Mouse (Mus musculus) midbrain, postnatal 0 days (tissue): ENCODE results near the gene Gm20388. TPM values are rescaled to one million over a fixed set of nuclear protein-coding genes. Genes with fewer than 3 reads are reported as not detected.

ENCODE experiments used
- ATAC-seq: fragments of 200-750 bp; cut with Nextera tagmentation; 2 replicates; pipeline ENCODE4 v1.8.0; 2017; ENCODE audit warnings: moderate number of reproducible peaks, mild to moderate bottlenecking, moderate TSS enrichment, moderate library complexity; ENCODE audit not compliant: low FRiP score
- DNase-seq: peaks from one replicate; pipeline ENCODE4 v3.0.0-alpha.2; 2015; ENCODE audit warnings: low spot score
- H3K27ac ChIP-seq: fragments of 300-500 bp; sonication (generic); 2 replicates; pipeline ENCODE4 v1.5.1; 2014; ENCODE audit warnings: low read depth, mild to moderate bottlenecking, low read length, mixed read lengths
- H3K27me3 ChIP-seq: fragments of 300-500 bp; sonication (generic); 2 replicates; pipeline ENCODE4 v1.6.1; 2014; ENCODE audit warnings: low read length, control low read depth, mixed read lengths; ENCODE audit not compliant: insufficient read depth
- H3K36me3 ChIP-seq: fragments of 300-500 bp; sonication (generic); 2 replicates; pipeline ENCODE4 v1.6.1; 2014; ENCODE audit warnings: low read length, control low read depth, mixed read lengths; ENCODE audit not compliant: insufficient read depth
- H3K4me1 ChIP-seq: fragments of 300-500 bp; sonication (generic); 2 replicates; pipeline ENCODE4 v1.6.1; 2014; ENCODE audit warnings: mild to moderate bottlenecking, control low read depth, antibody characterized with exemption, low read length, mixed read lengths; ENCODE audit not compliant: insufficient read depth
- H3K4me2 ChIP-seq: fragments of 300-500 bp; sonication (generic); 2 replicates; pipeline ENCODE4 v1.6.1; 2014; ENCODE audit warnings: low read depth, mild to moderate bottlenecking, low read length, mixed read lengths; ENCODE audit not compliant: poor library complexity, severe bottlenecking
- H3K4me3 ChIP-seq: fragments of 300-500 bp; sonication (generic); 2 replicates; pipeline ENCODE4 v1.5.1; 2014; ENCODE audit warnings: low read depth, mild to moderate bottlenecking, low read length, moderate library complexity
- H3K9ac ChIP-seq: fragments of 300-500 bp; sonication (generic); replicated peaks from 2 replicates; pipeline ENCODE4 v1.6.1; 2014; ENCODE audit warnings: mild to moderate bottlenecking, low read length, moderate library complexity, mixed read lengths; ENCODE audit not compliant: poor library complexity, severe bottlenecking
- H3K9me3 ChIP-seq: fragments of 300-500 bp; sonication (generic); 2 replicates; pipeline ENCODE4 v1.6.1; 2016; ENCODE audit warnings: low read length, control low read depth
- CTCF ChIP-seq: IDR thresholded peaks from 2 replicates; pipeline ENCODE4 v1.5.1; 2016; ENCODE audit warnings: antibody characterized with exemption, mild to moderate bottlenecking
- WGBS: fragments of 180-500 bp; shearing (Covaris S2); extraction: QIAGEN DNeasy Blood & Tissue Kit; methylation state at CpG from one replicate; pipeline ENCODE4 v1.1.7; 2014; 5-methylcytosine and 5-hydroxymethylcytosine counted together
- polyA plus RNA-seq: library from polyadenylated mRNA; unstranded; fragments of >200 nt; fragmentation: Nextera tagmentation; extraction: Ambion mirVana; gene quantifications from 2 replicates; pipeline ENCODE4 v1.2.1, GENCODE M21; 2015
- total RNA-seq: library from RNA; depleted of rRNA; stranded (reverse); fragments of >200 nt; gene quantifications from 2 replicates; pipeline ENCODE4 v1.2.3, GENCODE M21; 2014

The Gm20388 gene
- total and polyA plus RNA-seq, 2 experiments from 2014 or later, result 74.2 TPM; not detected in 1

DNA sequence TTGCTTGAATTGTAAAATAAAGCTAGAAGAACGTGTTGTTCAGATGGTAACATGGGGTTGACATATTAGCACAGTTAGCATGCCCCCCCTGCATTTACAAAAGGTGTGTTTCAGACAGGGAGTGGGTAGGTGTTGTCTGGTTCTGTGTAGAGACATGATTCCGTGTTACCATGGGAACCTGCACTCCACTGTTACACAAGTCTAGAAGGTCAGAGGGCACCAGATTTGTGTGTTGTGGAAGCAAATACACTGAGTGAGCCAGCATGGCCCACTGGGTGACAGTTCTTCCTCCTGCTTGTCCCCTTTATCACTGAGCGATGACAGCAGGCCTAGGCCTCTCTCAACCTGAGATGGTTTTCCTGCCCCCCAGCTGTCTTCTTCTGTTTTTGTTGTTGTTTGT is 2085.3 kb downstream of the Gm20388 start:
- no peak overlapping the region for H3K27ac ChIP-seq
- WGBS, result 90% methylated on average over 3 of the region's 3 CpGs
- no peak overlapping the region for H3K4me3 ChIP-seq
- TF ChIP-seq CTCF, result no peak
- H3K36me3 ChIP-seq, result peaks cover 46% of the 10 kb centered on the region
- ATAC-seq (no peak), DNase-seq (no peak)
- H3K4me1 ChIP-seq, result no peaks in the 10 kb centered on the region
- H3K9me3 ChIP-seq, result no peaks in the 10 kb centered on the region
- H3K4me2 ChIP-seq, result no peak overlapping the region
- H3K9ac ChIP-seq, result no peak overlapping the region
- H3K27me3 ChIP-seq, result no peaks in the 10 kb centered on the region

DNA sequence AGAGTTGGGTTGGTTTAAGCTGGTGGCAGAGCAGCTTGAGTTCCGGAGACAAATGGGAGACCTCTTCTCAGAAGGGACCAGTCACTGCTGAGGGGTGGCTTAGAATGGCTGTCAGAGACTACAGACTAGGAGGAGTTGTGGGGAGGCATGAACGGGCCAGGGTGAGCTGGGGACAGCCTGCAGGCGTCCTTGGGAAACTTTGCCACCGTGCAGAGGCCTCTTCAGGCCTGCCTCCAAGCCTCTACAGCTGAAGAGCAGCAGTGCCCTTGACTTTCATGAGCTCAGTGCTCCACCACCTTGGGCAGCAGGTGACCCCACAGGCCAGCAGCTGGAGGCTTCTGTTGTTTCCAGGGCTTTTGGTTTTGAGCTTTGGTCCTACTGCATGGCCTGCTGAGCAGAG is 2088.0 kb downstream of the Gm20388 start:
- no peaks in the 10 kb centered on the region for H3K27me3 ChIP-seq
- no peak overlapping the region for H3K9ac ChIP-seq
- no peak overlapping the region for H3K4me3 ChIP-seq
- no peaks in the 10 kb centered on the region for H3K4me1 ChIP-seq
- no peaks in the 10 kb centered on the region for H3K9me3 ChIP-seq
- no peak overlapping the region for H3K4me2 ChIP-seq
- TF ChIP-seq CTCF, result no peak
- no peak for DNase-seq
- H3K27ac ChIP-seq, result no peak overlapping the region
- WGBS, result 85% methylated on average over 4 of the region's 4 CpGs
- peaks cover 56% of the 10 kb centered on the region for H3K36me3 ChIP-seq
- no peak for ATAC-seq

DNA sequence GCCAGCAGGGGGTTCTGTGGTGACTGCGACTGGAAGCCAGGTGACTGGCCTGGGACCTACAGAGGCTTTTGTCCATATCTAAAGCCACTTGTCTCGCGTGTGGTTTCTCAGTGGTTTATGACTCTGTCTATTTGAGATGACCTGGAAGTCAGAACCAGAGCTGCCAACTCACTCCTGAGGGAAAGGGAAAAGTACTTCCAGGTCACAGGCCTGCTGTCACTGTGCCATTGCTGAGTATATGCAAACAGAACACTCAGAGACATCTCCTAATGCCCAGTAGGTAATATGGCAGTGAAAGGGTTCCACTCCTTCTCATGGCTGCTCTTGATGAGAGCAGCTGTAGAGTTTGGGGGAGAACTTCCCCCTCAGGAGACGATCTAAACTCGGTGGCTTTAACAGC is 2088.6 kb downstream of the Gm20388 start:
- WGBS, result 94% methylated on average over 5 of the region's 5 CpGs
- ATAC-seq (no peak), DNase-seq (no peak)
- no peaks in the 10 kb centered on the region for H3K9me3 ChIP-seq
- no peak overlapping the region for H3K4me3 ChIP-seq
- no peaks in the 10 kb centered on the region for H3K27me3 ChIP-seq
- TF ChIP-seq CTCF, result no peak
- no peaks in the 10 kb centered on the region for H3K4me1 ChIP-seq
- H3K9ac ChIP-seq, result no peak overlapping the region
- peaks cover 56% of the 10 kb centered on the region for H3K36me3 ChIP-seq
- H3K4me2 ChIP-seq, result no peak overlapping the region
- no peak overlapping the region for H3K27ac ChIP-seq

DNA sequence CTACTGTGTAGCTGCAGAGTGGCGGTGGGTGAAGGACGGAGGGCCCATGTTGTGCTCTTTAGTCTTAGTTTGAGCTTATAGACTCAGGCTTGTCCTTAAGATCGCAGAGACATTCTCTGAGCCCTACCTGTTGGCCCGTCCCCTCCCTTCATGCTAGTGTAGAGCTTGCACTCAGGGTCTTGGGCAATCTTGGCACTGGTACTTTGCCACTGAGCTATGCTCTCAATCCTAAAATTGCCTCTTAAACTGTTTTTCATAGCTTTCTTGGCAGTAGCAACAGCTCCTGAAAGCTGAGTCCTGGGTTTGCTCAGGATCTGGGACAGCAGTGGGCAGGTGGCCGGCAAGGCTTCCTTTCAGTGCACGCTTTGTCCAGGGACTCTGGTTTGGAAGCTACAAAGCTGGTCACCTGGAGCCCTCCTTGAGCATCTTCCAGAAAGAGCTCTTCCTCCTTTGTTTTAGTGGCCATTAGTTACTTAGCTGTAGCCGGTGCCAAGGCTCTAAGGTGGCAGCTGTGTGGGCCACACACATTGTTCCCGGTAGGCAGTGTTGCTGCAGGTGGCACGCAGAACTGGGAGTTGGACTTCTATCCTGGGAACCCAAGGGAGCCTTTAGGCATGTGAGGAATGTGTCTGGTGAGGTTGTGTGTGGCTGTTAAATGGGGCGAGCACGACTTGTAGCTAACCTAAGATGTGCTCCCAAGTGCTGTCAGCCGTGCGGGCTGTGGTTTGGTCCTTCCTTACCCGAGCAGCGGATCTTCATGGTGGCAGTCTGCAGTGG is 2090.9 kb downstream of the Gm20388 start:
- Histone ChIP-seq H3K4me2 (no peak overlapping the region), H3K9me3 (no peaks in the 10 kb centered on the region), H3K36me3 (peaks cover 59% of the 10 kb centered on the region), H3K9ac (no peak overlapping the region), H3K27ac (no peak overlapping the region), H3K4me3 (no peak overlapping the region), H3K27me3 (no peaks in the 10 kb centered on the region), H3K4me1 (no peaks in the 10 kb centered on the region)
- WGBS, result 92% methylated on average over 15 of the region's 15 CpGs
- ATAC-seq (no peak), DNase-seq (no peak)
- no peak for TF ChIP-seq CTCF

DNA sequence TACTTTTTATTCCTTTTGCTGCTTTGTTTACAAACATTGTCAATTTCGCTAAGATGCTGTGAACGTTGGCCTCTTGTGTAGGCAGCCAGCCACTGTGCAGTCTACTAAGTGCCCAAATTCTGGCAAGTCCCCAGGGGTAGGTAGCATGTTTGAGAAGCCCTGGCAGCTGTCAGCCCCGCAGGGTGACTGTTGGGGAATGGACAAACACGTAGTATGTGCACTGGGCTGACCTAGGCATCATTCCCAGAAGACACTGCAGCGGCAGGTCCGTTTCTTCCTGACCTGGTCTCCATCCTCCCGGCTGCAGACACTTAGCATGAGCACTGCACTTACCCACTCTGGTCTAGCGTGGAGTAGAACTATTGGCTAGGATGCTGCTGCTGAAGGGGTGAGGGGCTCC is 2093.0 kb downstream of the Gm20388 start:
- TF ChIP-seq CTCF, result no peak
- H3K27ac ChIP-seq, result no peak overlapping the region
- H3K36me3 ChIP-seq, result peaks cover 57% of the 10 kb centered on the region
- H3K4me2 ChIP-seq, result no peak overlapping the region
- no peak overlapping the region for H3K9ac ChIP-seq
- DNase-seq, result peak; percentile 39
- no peaks in the 10 kb centered on the region for H3K4me1 ChIP-seq
- no peaks in the 10 kb centered on the region for H3K27me3 ChIP-seq
- no peaks in the 10 kb centered on the region for H3K9me3 ChIP-seq
- ATAC-seq, result no peak
- 80% methylated on average over 8 of the region's 8 CpGs for WGBS
- H3K4me3 ChIP-seq, result no peak overlapping the region

DNA sequence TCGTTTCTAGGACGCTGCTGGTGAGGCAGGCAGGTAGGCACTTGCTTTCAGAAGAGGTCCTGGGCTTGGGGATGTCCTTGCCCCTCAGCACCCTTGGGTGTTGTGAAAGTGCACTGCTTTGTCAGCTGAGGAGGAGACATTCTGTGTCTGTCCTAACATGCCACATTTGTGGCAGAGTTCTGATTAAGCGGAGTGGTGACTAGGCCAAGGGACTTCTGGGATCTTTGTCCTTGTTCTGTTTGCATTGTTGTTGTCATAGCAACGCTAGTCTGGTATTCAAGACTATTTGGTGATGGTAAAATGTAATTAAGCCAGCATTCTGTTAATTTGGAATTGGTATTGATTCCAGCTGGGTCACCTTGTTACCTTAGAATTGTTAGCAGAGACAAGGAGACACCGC is 2093.5 kb downstream of the Gm20388 start:
- 77% methylated on average over 5 of the region's 5 CpGs for WGBS
- peaks cover 54% of the 10 kb centered on the region for H3K36me3 ChIP-seq
- no peak overlapping the region for H3K27ac ChIP-seq
- no peak overlapping the region for H3K4me3 ChIP-seq
- H3K4me1 ChIP-seq, result no peaks in the 10 kb centered on the region
- TF ChIP-seq CTCF, result no peak
- no peak for ATAC-seq
- H3K4me2 ChIP-seq, result no peak overlapping the region
- H3K9me3 ChIP-seq, result no peaks in the 10 kb centered on the region
- no peaks in the 10 kb centered on the region for H3K27me3 ChIP-seq
- no peak overlapping the region for H3K9ac ChIP-seq
- no peak for DNase-seq
